Mouse (Mus musculus): ENCODE results near the gene Abcc4. TPM values are rescaled to one million over a fixed set of nuclear protein-coding genes. Genes with fewer than 3 reads are reported as not detected.

Abcc4 gene
- polyA plus RNA-seq, 1 experiment from 2014 or later, result 3.0 TPM

DNA sequence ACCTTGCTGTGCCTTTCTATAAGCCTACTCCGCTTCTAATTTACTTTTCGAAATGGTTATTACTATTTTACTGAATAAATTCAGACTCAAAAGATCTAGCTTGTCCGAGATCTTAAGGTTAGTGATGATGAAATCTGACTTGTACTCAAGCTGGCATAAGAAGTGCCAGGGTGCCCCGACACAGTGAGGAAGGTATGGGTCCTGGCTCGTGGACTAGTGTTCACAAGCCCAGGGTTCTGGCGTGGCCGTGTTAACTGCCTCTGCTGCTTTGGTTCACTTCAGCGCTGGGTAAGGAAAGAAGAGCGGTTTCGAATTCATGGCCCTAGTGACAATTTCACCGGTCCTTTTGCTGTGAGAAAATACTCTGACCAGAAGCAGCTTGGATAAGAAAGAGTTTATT is 943 bp upstream of the Abcc4 start:
- DNase-seq (ENCODE audit: extremely low spot score, low spot score), result no peak
- 80% methylated on average over 11 of the region's 11 CpGs for WGBS
- no peaks in the 10 kb centered on the region for H3K36me3 ChIP-seq (replicated peaks)
- H3K4me1 ChIP-seq, result peaks cover 39% of the 10 kb centered on the region
- H3K9me3 ChIP-seq, result no peaks in the 10 kb centered on the region
- H3K27me3 ChIP-seq (ENCODE audit: poor library complexity, severe bottlenecking), result peaks cover 82% of the 10 kb centered on the region
- peak overlapping the region; percentile 75; the same call in 1 of the 2 replicates for H3K4me3 ChIP-seq
- no peak overlapping the region for H3K27ac ChIP-seq

DNA sequence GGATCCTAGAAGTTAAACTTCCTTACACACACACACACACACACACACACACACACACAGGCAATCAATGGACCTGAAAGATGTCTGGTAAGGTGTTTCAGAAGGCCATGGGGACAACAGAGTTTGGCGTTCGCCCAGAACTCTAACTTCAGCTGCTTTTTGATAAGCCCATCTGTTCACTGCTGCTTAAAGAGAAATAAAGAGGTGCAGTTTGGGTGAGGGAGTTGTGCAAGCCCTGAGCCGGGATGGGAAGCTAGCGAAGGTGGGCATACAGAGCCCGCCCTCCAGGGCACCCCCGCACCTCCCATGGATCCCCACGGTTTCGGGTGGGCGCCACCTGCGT is 583 bp downstream of the Abcc4 start:
- DNase-seq (ENCODE audit: extremely low spot score, low spot score), result no peak
- Histone ChIP-seq H3K27me3 (ENCODE audit: poor library complexity, severe bottlenecking) (peaks cover 66% of the 10 kb centered on the region), H3K4me1 (peaks cover 38% of the 10 kb centered on the region), H3K4me3 (peak overlapping the region; percentile 75), H3K27ac (peak overlapping the region; percentile 84), H3K9me3 (no peaks in the 10 kb centered on the region), H3K36me3 (replicated peaks) (no peaks in the 10 kb centered on the region)
- 2% methylated on average over 10 of the region's 10 CpGs for WGBS

DNA sequence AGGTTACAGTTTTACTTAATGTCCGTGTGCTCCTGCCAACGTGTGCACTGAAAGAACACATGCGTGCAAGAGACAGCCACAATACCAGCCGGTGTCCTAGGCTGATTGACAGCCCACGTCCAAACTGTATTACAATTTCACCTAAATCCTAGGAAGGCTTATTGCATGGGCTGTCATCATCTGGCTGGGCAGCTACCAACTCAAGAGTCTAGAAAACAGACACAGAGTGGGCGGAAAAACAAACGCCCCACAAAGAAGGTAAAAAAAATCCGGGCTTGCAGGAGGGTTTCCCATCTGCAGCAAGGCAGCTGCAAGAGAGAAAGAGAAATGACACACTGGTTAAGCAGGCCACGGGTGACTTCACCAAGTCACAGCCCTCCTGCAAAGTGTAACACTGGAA is 2.7 kb downstream of the Abcc4 start:
- 83% methylated on average over 9 of the region's 9 CpGs for WGBS
- Histone ChIP-seq H3K27ac (no peak overlapping the region), H3K36me3 (replicated peaks) (no peaks in the 10 kb centered on the region), H3K9me3 (no peaks in the 10 kb centered on the region), H3K4me1 (peaks cover 20% of the 10 kb centered on the region), H3K27me3 (ENCODE audit: poor library complexity, severe bottlenecking) (peaks cover 53% of the 10 kb centered on the region), H3K4me3 (no peak overlapping the region)
- no peak for DNase-seq (ENCODE audit: extremely low spot score, low spot score)

DNA sequence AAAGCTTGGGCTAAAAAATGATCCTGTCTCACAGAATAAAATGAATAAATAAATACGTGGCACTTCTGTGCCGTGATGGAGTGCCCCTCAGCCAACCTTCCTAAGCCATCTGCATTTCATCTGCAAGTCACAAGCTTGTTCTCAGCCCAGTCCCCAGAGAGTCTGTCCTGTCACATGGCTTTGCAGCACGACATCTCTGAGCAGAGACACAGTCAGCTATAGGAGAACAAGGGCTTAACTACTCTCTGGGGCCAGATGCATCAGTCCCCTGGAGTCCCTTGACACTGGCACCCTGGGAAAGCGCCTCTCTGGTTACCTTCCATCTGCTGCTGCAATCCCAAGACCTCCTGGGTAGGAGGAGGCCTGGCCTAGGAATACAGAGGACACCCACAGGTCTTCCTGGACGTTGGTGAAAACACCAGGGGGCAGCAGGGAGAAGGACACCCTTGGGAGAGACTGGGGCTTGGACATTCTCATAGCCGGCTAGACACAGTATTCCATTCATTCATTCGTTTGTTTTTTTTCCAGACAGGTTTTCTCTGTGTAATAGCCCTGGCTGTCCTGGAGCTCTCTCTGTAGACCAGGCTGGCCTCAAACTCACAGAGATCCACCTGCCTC is 3.9 kb downstream of the Abcc4 start:
- Histone ChIP-seq H3K36me3 (replicated peaks) (no peaks in the 10 kb centered on the region), H3K27ac (no peak overlapping the region), H3K27me3 (ENCODE audit: poor library complexity, severe bottlenecking) (peaks cover 41% of the 10 kb centered on the region), H3K4me1 (peaks cover 20% of the 10 kb centered on the region), H3K4me3 (no peak overlapping the region), H3K9me3 (no peaks in the 10 kb centered on the region)
- no peak for DNase-seq (ENCODE audit: extremely low spot score, low spot score)
- WGBS, result 69% methylated on average over 7 of the region's 7 CpGs

DNA sequence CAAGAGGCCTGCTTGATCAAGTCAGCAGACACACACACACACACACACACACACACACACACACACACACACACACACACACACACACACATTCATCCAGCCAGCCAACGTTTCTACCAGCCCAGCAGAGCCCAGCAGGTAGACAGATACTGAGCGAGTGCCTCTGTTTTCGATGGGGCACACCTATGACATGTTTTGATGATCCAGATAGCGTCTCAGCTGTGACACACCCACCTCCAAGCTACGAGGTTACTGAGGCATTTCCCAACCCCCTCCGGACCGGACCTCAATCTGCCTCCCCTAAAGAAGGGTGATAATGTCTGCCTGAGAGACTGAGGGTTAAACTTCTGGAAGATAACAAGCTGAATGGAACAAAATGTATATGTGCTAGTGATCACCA is 5.4 kb downstream of the Abcc4 start:
- H3K27me3 ChIP-seq (ENCODE audit: poor library complexity, severe bottlenecking), result peaks cover 27% of the 10 kb centered on the region
- no peak for DNase-seq (ENCODE audit: extremely low spot score, low spot score)
- H3K27ac ChIP-seq, result no peak overlapping the region
- H3K4me3 ChIP-seq, result no peak overlapping the region
- no peaks in the 10 kb centered on the region; the same call in 1 of the 2 replicates for H3K36me3 ChIP-seq (replicated peaks)
- 88% methylated on average over 7 of the region's 7 CpGs for WGBS
- H3K4me1 ChIP-seq, result peaks cover 7% of the 10 kb centered on the region
- H3K9me3 ChIP-seq, result no peaks in the 10 kb centered on the region

DNA sequence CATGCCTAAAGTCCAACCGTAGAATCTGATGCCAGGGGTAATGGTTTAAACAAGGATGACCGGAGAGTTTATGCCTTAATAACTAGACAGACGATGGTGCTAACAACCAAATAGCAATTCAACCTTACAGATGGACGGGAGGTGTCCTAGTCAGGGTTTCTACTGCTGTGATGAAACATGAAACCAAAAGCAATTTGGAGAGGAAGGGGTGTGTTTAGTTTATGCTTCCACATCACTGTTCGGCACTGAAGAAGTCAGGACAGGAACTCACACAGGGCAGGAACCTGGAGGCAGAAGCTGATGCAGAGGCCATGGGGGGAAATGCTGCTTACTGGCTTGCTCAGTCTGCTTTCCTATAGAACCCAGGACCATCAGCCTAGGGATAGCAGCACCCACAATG is 6.1 kb downstream of the Abcc4 start:
- DNase-seq (ENCODE audit: extremely low spot score, low spot score), result no peak
- Histone ChIP-seq H3K9me3 (no peaks in the 10 kb centered on the region), H3K36me3 (replicated peaks) (no peaks in the 10 kb centered on the region; the same call in 1 of the 2 replicates), H3K4me1 (peaks cover under 1% of the 10 kb centered on the region; the same call in 1 of the 2 replicates), H3K27ac (no peak overlapping the region), H3K4me3 (no peak overlapping the region), H3K27me3 (ENCODE audit: poor library complexity, severe bottlenecking) (peaks cover 21% of the 10 kb centered on the region)
- 79% methylated on average over 5 of the region's 5 CpGs for WGBS

DNA sequence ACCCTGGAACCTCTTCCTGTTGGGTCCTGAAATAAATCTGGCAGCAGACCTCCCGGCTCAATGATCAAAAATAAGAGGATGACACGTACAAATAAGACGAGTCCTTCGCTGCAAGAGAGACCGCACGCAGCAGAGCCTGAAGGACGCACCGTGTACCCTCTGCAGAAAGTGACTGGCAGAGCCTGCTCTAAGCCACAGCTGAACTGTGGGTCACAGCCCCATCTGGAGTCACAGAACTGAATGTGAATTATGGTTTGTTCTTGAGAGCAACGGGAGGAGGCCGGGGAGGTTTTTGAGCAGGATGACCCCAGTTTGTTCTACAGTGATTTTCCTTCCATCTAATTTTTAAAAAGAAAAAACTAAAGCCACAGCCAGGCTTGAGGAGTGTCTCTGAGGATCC is 6.5 kb downstream of the Abcc4 start:
- Histone ChIP-seq H3K4me1 (no peaks in the 10 kb centered on the region), H3K4me3 (no peak overlapping the region), H3K27me3 (ENCODE audit: poor library complexity, severe bottlenecking) (peaks cover 16% of the 10 kb centered on the region), H3K27ac (no peak overlapping the region), H3K36me3 (replicated peaks) (no peaks in the 10 kb centered on the region; the same call in 1 of the 2 replicates), H3K9me3 (no peaks in the 10 kb centered on the region)
- no peak for DNase-seq (ENCODE audit: extremely low spot score, low spot score)
- WGBS, result 92% methylated on average over 10 of the region's 10 CpGs

DNA sequence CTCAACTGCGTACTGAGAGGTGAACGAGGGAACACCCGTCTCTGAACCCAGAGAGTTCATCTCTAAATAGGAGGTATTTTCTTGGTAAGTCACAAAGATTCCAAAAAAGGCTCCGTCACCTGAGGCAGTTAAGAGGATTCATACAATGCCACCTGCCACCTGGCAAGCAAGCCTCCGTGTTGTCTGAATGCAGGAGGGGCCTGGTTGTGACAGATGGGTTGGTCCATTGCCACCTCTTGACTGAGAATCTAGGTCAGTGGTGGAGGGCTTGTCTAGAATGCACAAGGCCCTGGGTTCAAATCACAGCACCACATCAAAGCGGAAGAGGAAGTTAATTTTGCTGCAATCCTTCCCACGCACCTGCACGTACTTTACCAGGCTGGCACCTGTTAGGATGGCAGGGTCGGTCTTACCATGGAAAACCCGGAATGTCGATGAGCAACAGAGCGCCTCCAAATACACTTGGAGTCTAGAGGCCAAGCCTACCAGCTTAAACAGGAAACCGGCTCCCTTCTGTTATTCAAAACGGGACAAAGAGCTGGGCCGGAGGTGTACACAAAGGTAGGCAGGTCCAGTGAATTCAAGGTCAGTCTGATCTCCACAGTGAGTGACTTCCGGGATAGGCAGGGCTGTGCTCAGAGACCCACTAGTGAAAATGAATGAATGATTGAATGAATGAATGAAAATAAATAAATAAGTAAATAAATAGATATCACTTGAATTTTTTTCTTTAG is 9.3 kb downstream of the Abcc4 start:
- H3K4me1 ChIP-seq, result peaks cover 8% of the 10 kb centered on the region; the same call in 1 of the 2 replicates
- no peaks in the 10 kb centered on the region for H3K9me3 ChIP-seq
- H3K27ac ChIP-seq, result no peak overlapping the region
- H3K27me3 ChIP-seq (ENCODE audit: poor library complexity, severe bottlenecking), result no peaks in the 10 kb centered on the region
- H3K36me3 ChIP-seq (replicated peaks), result no peaks in the 10 kb centered on the region; the same call in 1 of the 2 replicates
- DNase-seq (ENCODE audit: extremely low spot score, low spot score), result no peak
- no peak overlapping the region for H3K4me3 ChIP-seq
- 91% methylated on average over 16 of the region's 16 CpGs for WGBS

DNA sequence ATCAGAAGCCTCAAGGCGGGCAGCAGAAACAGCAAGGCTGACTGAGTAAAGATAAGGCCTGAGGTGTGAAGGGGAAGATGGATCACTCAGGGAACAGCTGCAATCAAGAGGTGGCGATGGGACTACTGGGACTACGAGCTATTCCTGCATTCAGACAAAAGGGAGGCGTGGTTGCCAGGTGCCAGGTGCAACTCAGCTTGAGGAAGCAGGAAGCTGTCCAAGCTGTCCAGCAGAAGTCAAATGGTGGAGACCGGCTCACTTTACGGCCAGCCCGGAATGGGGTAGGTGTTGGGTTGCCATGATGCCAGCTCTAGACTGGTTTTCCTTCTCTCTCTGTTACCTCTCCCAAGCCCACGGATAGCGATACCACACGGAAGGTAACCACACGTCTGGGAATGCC is 10.2 kb downstream of the Abcc4 start:
- WGBS, result 96% methylated on average over 11 of the region's 11 CpGs
- no peaks in the 10 kb centered on the region for H3K27me3 ChIP-seq (ENCODE audit: poor library complexity, severe bottlenecking)

DNA sequence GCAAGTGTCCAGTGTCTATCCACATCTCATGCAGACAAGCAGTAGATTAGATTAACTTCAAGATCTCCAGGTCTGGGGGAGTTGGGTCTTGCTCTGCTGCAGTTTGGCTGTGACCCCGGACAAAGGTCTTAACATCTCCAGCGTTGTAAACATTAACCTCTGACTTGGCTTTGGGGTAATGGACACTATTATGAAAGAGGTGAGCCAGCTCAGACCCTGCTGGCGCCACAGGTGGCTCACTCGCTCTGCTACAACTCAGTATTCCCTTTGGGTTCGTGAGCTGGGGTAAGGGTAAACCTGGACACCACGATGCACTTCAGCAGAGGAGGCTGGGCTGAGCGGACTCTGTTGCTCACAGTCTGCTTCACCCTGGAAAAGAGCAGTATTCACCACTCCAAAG is 11.7 kb downstream of the Abcc4 start:
- Histone ChIP-seq H3K27me3 (ENCODE audit: poor library complexity, severe bottlenecking) (no peaks in the 10 kb centered on the region), H3K27ac (no peak overlapping the region), H3K4me3 (no peak overlapping the region), H3K36me3 (replicated peaks) (no peaks in the 10 kb centered on the region; the same call in 1 of the 2 replicates), H3K9me3 (no peaks in the 10 kb centered on the region), H3K4me1 (peaks cover 15% of the 10 kb centered on the region)
- DNase-seq (ENCODE audit: extremely low spot score, low spot score), result no peak
- 89% methylated on average over 7 of the region's 7 CpGs for WGBS

More for the DNA sequence above, 10.2 kb downstream of the Abcc4 start:
- Histone ChIP-seq H3K27ac (no peak overlapping the region), H3K36me3 (replicated peaks) (no peaks in the 10 kb centered on the region; the same call in 1 of the 2 replicates), H3K9me3 (no peaks in the 10 kb centered on the region), H3K4me3 (no peak overlapping the region), H3K4me1 (peaks cover 8% of the 10 kb centered on the region; the same call in 1 of the 2 replicates)
- DNase-seq (ENCODE audit: extremely low spot score, low spot score), result no peak

DNA sequence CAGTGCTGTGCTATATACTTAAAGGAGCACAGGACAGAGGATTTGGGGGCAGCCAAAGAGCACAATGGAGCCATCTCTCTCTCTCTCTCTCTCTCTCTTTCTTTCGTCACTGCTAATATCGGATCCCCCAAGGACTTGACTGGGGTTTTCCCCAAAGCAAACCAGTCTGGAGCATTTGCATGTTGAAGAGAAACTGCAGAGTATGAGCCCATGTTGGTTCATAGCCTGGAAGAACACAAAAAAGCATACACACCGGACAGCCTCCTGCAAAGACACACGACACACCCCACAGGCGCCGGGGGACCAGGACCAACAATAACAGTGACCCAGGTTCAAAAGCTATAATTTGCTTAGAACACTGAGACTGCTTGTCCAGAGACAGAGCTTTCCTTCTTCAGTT is 14.1 kb downstream of the Abcc4 start:
- WGBS, result 83% methylated on average over 6 of the region's 6 CpGs
- Histone ChIP-seq H3K4me1 (peaks cover 23% of the 10 kb centered on the region), H3K27me3 (ENCODE audit: poor library complexity, severe bottlenecking) (no peaks in the 10 kb centered on the region), H3K36me3 (replicated peaks) (no peaks in the 10 kb centered on the region; the same call in 1 of the 2 replicates), H3K4me3 (no peak overlapping the region), H3K9me3 (no peaks in the 10 kb centered on the region), H3K27ac (no peak overlapping the region)
- no peak for DNase-seq (ENCODE audit: extremely low spot score, low spot score)

DNA sequence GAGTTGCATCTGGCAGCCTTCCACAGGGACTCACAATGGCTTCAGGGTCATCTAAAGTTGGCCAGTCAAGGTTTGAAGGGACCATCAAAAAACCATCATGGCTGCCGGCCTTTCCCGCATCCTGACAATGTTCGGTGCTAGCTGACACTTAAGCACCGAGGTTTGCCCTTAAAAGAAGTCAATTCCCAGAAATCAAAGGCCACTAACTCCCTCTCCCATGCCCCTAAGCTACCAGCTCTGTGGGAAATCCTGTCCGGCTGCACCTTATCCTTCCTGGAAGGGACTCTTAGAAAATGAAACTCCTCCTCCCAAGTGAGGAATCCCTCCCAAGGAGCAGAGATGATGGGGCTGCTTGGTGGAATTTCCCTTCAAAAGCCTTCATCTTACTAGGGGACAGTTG is 14.6 kb downstream of the Abcc4 start:
- H3K27ac ChIP-seq, result no peak overlapping the region
- no peak for DNase-seq (ENCODE audit: extremely low spot score, low spot score)
- 82% methylated on average over 5 of the region's 5 CpGs for WGBS
- no peak overlapping the region for H3K4me3 ChIP-seq
- H3K4me1 ChIP-seq, result peaks cover 23% of the 10 kb centered on the region
- no peaks in the 10 kb centered on the region for H3K27me3 ChIP-seq (ENCODE audit: poor library complexity, severe bottlenecking)
- H3K36me3 ChIP-seq (replicated peaks), result no peaks in the 10 kb centered on the region
- no peaks in the 10 kb centered on the region for H3K9me3 ChIP-seq

DNA sequence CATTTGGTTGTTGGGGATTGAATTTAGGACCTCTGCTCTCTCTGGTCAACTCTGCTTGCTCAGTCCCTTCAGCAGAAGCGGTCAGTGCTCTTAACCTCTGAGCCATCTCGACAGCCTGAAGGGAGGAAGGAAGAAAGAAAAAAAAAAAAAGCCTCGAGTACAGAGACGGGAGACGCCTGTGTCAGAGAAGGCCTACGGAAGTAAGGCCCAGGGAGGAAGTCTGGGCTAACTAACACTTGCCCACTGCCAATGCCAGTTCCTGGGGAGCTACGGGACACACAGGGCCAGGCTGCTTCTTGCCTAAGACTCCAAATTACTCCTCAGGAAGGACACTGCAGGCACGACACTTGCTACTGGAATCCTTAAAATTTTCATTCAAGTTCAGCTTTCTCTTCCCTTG is 15.1 kb downstream of the Abcc4 start:
- WGBS, result 85% methylated on average over 8 of the region's 8 CpGs
- Histone ChIP-seq H3K9me3 (no peaks in the 10 kb centered on the region), H3K4me3 (no peak overlapping the region), H3K4me1 (peaks cover 23% of the 10 kb centered on the region), H3K27ac (peak overlapping the region; percentile 20; the same call in 1 of the 2 replicates), H3K27me3 (ENCODE audit: poor library complexity, severe bottlenecking) (no peaks in the 10 kb centered on the region), H3K36me3 (replicated peaks) (no peaks in the 10 kb centered on the region)
- DNase-seq (ENCODE audit: extremely low spot score, low spot score), result no peak
